Mouse (Mus musculus) layer of hippocampus, postnatal 10 days (tissue): ENCODE results near the gene Gm17469. TPM values are rescaled to one million over a fixed set of nuclear protein-coding genes. Genes with fewer than 3 reads are reported as not detected.
"Not testable (repeated sequence)": the region's sequence is repeated elsewhere in the genome, so short reads cannot be mapped to it uniquely, and the experiment has no call there.

Experiments
- DNase-seq, 2 experiments: peaks; one replicate each; pipeline ENCODE4 v3.0.0; 2021; ENCODE audit warnings: low spot score in 2 of 2
- long read RNA-seq: library from polyadenylated mRNA; stranded (forward); transcript quantifications from one replicate; pipeline ENCODE4 v2.0.0, GENCODE M21; 2023
- total RNA-seq, 2 experiments: library from RNA; stranded (reverse); gene quantifications; 2 replicates each; pipeline ENCODE4 v1.2.3; 2021

Gene Gm17469
- total RNA-seq = not detected
- long read RNA-seq = 0 reads

DNA sequence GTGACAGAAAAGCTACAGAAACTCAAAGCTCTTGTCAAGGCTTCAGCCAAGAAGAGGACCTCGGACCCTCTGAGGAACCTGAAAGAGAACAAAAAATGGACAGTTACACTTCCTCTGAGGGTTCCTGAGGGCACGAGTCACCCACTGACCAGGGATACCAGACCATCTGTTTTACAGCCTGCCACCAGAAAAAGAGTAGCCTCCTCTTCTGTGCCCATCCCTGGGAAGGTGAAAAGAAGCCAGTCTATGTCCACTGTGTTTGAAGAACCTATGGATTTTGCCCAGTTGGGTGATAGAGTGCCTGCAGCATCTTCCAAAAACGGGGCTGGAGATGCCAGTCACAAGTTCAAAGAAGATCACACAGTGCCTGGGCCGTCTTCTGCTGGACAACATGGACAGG, at the start of gene Gm17469:
Gm17469 (plus strand) TSS at position 301 of the 400 bp plus-strand sequence.
- not testable (repeated sequence) for DNase-seq

Other genes starting within 250 kb of the Gm17469 start
- not detected for gene Gm17584, start 129.3 kb upstream of the Gm17469 start, total RNA-seq